Mouse (Mus musculus): ENCODE data around the gene Zfhx3. TPM values are rescaled to one million over a fixed set of nuclear protein-coding genes. Genes with fewer than 3 reads are reported as not detected.
A peak's percentile ranks its signal among the peaks of the same experiment; 100 is the strongest.

Zfhx3 gene
- total and polyA plus RNA-seq, 3 experiments: 0.23 to 2.5 TPM; not detected in 1

GRCm38 (mm10) chr8:108580364-108580763, 637.9 kb downstream of the Zfhx3 start:
- no peaks in the 10 kb centered on the region for H3K79me2 ChIP-seq (ENCODE audit: control insufficient read depth, insufficient read depth, low read length, poor library complexity)
- H3K9me3 ChIP-seq (replicated peaks; ENCODE audit: insufficient read depth, low read length): no peaks in the 10 kb centered on the region
- no peak overlapping the region for H3K9ac ChIP-seq (ENCODE audit: control insufficient read depth, low read depth, low read length, poor library complexity, severe bottlenecking)

GRCm38 (mm10) chr8:108581557-108581956, 639.1 kb downstream of the Zfhx3 start:
- H3K27ac ChIP-seq (ENCODE audit: control insufficient read depth, low read depth, low read length): peak overlapping the region; percentile 92
- no peaks in the 10 kb centered on the region for H3K9me3 ChIP-seq (replicated peaks; ENCODE audit: insufficient read depth, low read length)
- no peak for TF ChIP-seq MXI1 (IDR thresholded peaks at IDR 0.05; ENCODE audit: low read depth, low read length)
- no peak for TF ChIP-seq CTCF (IDR thresholded peaks at IDR 0.05 in 2 of 3, conservative IDR thresholded peaks at IDR 0.05 in 1 of 3; ENCODE audit: control insufficient read depth in 1 of 3, insufficient read depth in 1 of 3, low read depth in 2 of 3, low read length in 3 of 3, poor library complexity in 1 of 3, severe bottlenecking in 1 of 3)
- peak; percentile 51 for TF ChIP-seq MYB (IDR thresholded peaks at IDR 0.05; ENCODE audit: low read depth, low read length)
- no peak for TF ChIP-seq TAL1 (IDR thresholded peaks at IDR 0.05; ENCODE audit: low read length)
- no peak for TF ChIP-seq KAT2A (conservative IDR thresholded peaks at IDR 0.05; ENCODE audit: low read depth, low read length)
- no peak; the same call in 1 of the 2 replicates for TF ChIP-seq MAZ (IDR thresholded peaks at IDR 0.05; ENCODE audit: low read depth, low read length)
- no peak for TF ChIP-seq CHD2 (IDR thresholded peaks at IDR 0.05; ENCODE audit: low read length)
- no peak for TF ChIP-seq POLR2A (IDR thresholded peaks at IDR 0.05; ENCODE audit: control insufficient read depth in 1 of 2, insufficient read depth in 1 of 2, low read depth in 1 of 2, low read length in 2 of 2, poor library complexity in 1 of 2)
- TF ChIP-seq RAD21 (IDR thresholded peaks at IDR 0.05; ENCODE audit: low read depth, low read length): no peak
- no peak for TF ChIP-seq NRF1 (IDR thresholded peaks at IDR 0.05; ENCODE audit: insufficient read depth, low read depth, low read length, poor library complexity, severe bottlenecking)
- TF ChIP-seq EP300 (IDR thresholded peaks at IDR 0.05; ENCODE audit: low read depth in 1 of 2, low read length in 2 of 2): peak; percentile 77 to 85
- no peak for TF ChIP-seq E2F4 (IDR thresholded peaks at IDR 0.05; ENCODE audit: borderline replicate concordance, low read depth, low read length)
- no peak for TF ChIP-seq USF2 (IDR thresholded peaks at IDR 0.05; ENCODE audit: borderline replicate concordance in 1 of 2, insufficient read depth in 1 of 2, low read depth in 1 of 2, low read length in 2 of 2)
- peak; percentile 43; the same call in 1 of the 2 replicates for TF ChIP-seq HCFC1 (IDR thresholded peaks at IDR 0.05; ENCODE audit: low read depth, low read length)
- TF ChIP-seq MYC (IDR thresholded peaks at IDR 0.05; ENCODE audit: low read depth, low read length): no peak; the same call in 1 of the 2 replicates
- TF ChIP-seq GATA1 (IDR thresholded peaks at IDR 0.05; ENCODE audit: low read depth, low read length): peak; percentile 77
- TF ChIP-seq UBTF (IDR thresholded peaks at IDR 0.05; ENCODE audit: borderline replicate concordance, insufficient read depth, low read depth, low read length): no peak
- TF ChIP-seq SIN3A (IDR thresholded peaks at IDR 0.05; ENCODE audit: low read length): peak; percentile 44; the same call in 1 of the 2 replicates
- TF ChIP-seq CHD1 (IDR thresholded peaks at IDR 0.05; ENCODE audit: low read depth, low read length): no peak
- peak; percentile 62; the same call in 1 of the 2 replicates for TF ChIP-seq RCOR1 (IDR thresholded peaks at IDR 0.05; ENCODE audit: low read depth, low read length)
- TF ChIP-seq SMC3 (IDR thresholded peaks at IDR 0.05; ENCODE audit: low read depth, low read length): no peak
- no peak for TF ChIP-seq JUND (IDR thresholded peaks at IDR 0.05; ENCODE audit: low read depth, low read length)
- TF ChIP-seq TCF12 (IDR thresholded peaks at IDR 0.05; ENCODE audit: low read depth, low read length): peak; percentile 76
- peak; percentile 79 for TF ChIP-seq ETS1 (IDR thresholded peaks at IDR 0.05; ENCODE audit: low read depth, low read length)
- TF ChIP-seq POLR2AphosphoS5 (IDR thresholded peaks at IDR 0.05; ENCODE audit: borderline replicate concordance, low read depth, low read length): no peak
- TF ChIP-seq ZC3H11A (IDR thresholded peaks at IDR 0.05; ENCODE audit: low read depth, low read length): no peak; the same call in 1 of the 2 replicates

More at GRCm38 (mm10) chr8:108580364-108580763, 637.9 kb downstream of the Zfhx3 start:
- Histone ChIP-seq H3K4me1 (ENCODE audit: control insufficient read depth in 1 of 2, insufficient read depth in 2 of 2, low read length in 2 of 2) (peaks cover 20 to 32% of the 10 kb centered on the region in 2 experiments), H3K27me3 (ENCODE audit: control insufficient read depth in 1 of 2, insufficient read depth in 2 of 2, low read length in 2 of 2) (no peaks in the 10 kb centered on the region), H3K4me3 (ENCODE audit: control insufficient read depth in 1 of 2, insufficient read depth in 1 of 2, low read depth in 2 of 2, low read length in 2 of 2) (no peak overlapping the region), H3K36me3 (ENCODE audit: control insufficient read depth in 1 of 2, insufficient read depth in 2 of 2, low read length in 2 of 2) (peaks cover 0 to 30% of the 10 kb centered on the region in 2 experiments; a peak in 2 of 4 replicates), H3K27ac (ENCODE audit: control insufficient read depth, low read depth, low read length) (no peak overlapping the region; the same call in 1 of the 2 replicates)
- DNase-seq (ENCODE audit: low read depth, low spot score): no peak
- TF ChIP-seq MAX (IDR thresholded peaks at IDR 0.05; ENCODE audit: low read length): no peak
- no peak for TF ChIP-seq USF2 (IDR thresholded peaks at IDR 0.05; ENCODE audit: borderline replicate concordance in 1 of 2, insufficient read depth in 1 of 2, low read depth in 1 of 2, low read length in 2 of 2)
- TF ChIP-seq MAFK (IDR thresholded peaks at IDR 0.05; ENCODE audit: borderline replicate concordance, low read depth, low read length): no peak
- TF ChIP-seq KAT2A (conservative IDR thresholded peaks at IDR 0.05; ENCODE audit: low read depth, low read length): no peak
- TF ChIP-seq GABPA (IDR thresholded peaks at IDR 0.05; ENCODE audit: low read depth, low read length): no peak
- no peak for TF ChIP-seq TCF12 (IDR thresholded peaks at IDR 0.05; ENCODE audit: low read depth, low read length)
- TF ChIP-seq POLR2A (IDR thresholded peaks at IDR 0.05; ENCODE audit: control insufficient read depth in 1 of 2, insufficient read depth in 1 of 2, low read depth in 1 of 2, low read length in 2 of 2, poor library complexity in 1 of 2): no peak
- no peak for TF ChIP-seq MXI1 (IDR thresholded peaks at IDR 0.05; ENCODE audit: low read depth, low read length)
- no peak for TF ChIP-seq MEF2A (IDR thresholded peaks at IDR 0.05; ENCODE audit: extremely low read depth, insufficient replicate concordance, low read depth, low read length, poor library complexity, severe bottlenecking)
- TF ChIP-seq UBTF (IDR thresholded peaks at IDR 0.05; ENCODE audit: borderline replicate concordance, insufficient read depth, low read depth, low read length): no peak
- TF ChIP-seq RCOR1 (IDR thresholded peaks at IDR 0.05; ENCODE audit: low read depth, low read length): no peak
- TF ChIP-seq USF1 (IDR thresholded peaks at IDR 0.05; ENCODE audit: low read depth, low read length): no peak

More at GRCm38 (mm10) chr8:108581557-108581956, 639.1 kb downstream of the Zfhx3 start:
- Histone ChIP-seq H3K9ac (ENCODE audit: control insufficient read depth, low read depth, low read length, poor library complexity, severe bottlenecking) (peak overlapping the region; percentile 41), H3K79me2 (ENCODE audit: control insufficient read depth, insufficient read depth, low read length, poor library complexity) (no peaks in the 10 kb centered on the region), H3K36me3 (ENCODE audit: control insufficient read depth in 1 of 2, insufficient read depth in 2 of 2, low read length in 2 of 2) (peaks cover 0 to 30% of the 10 kb centered on the region in 2 experiments; a peak in 2 of 4 replicates), H3K27me3 (ENCODE audit: control insufficient read depth in 1 of 2, insufficient read depth in 2 of 2, low read length in 2 of 2) (no peaks in the 10 kb centered on the region), H3K4me1 (ENCODE audit: control insufficient read depth in 1 of 2, insufficient read depth in 2 of 2, low read length in 2 of 2) (peaks cover 20 to 32% of the 10 kb centered on the region in 2 experiments), H3K4me3 (ENCODE audit: control insufficient read depth in 1 of 2, insufficient read depth in 1 of 2, low read depth in 2 of 2, low read length in 2 of 2) (peak overlapping the region; percentile 28 to 33)
- peak; percentile 53 for DNase-seq (ENCODE audit: low read depth, low spot score)

Measured in MEL (cell line).